Mouse (Mus musculus): ENCODE results near the gene 1700088E04Rik.

The 1700088E04Rik gene

GRCm38 (mm10) chr15:79140866-79141565 lies at the start of gene 1700088E04Rik, which contains the start of gene Polr2f:
TSS of gene 1700088E04Rik (minus strand) at chr15:79141253.
TSS of gene Polr2f (plus strand) at chr15:79141009.
- DNase-seq (ENCODE audit: extremely low read depth, insufficient read length, low spot score), result peak; percentile 92

GRCm38 (mm10) chr15:79187819-79188218 lies 46.8 kb upstream of the 1700088E04Rik start:
- DNase-seq (ENCODE audit: extremely low read depth, insufficient read length, low spot score), result no peak

GRCm38 (mm10) chr15:79185213-79185612 lies 44.2 kb upstream of the 1700088E04Rik start:
- DNase-seq (ENCODE audit: extremely low read depth, insufficient read length, low spot score), result no peak

GRCm38 (mm10) chr15:79176905-79177304 lies 35.9 kb upstream of the 1700088E04Rik start:
- peak; percentile 76 for DNase-seq (ENCODE audit: extremely low read depth, insufficient read length, low spot score)

- DNase-seq (ENCODE audit: extremely low read depth, insufficient read length, low spot score), result no peak
These were observed 25.7 kb upstream of the 1700088E04Rik start for GRCm38 (mm10) chr15:79166712-79167111.

GRCm38 (mm10) chr15:79165140-79165539 lies 24.1 kb upstream of the 1700088E04Rik start, which contains the start of gene Sox10:
TSS of gene Sox10 (minus strand) at chr15:79165240.
- no peak for DNase-seq (ENCODE audit: extremely low read depth, insufficient read length, low spot score)

- DNase-seq (ENCODE audit: extremely low read depth, insufficient read length, low spot score), result no peak
These were observed 23.2 kb upstream of the 1700088E04Rik start for GRCm38 (mm10) chr15:79164251-79164650.

- DNase-seq (ENCODE audit: extremely low read depth, insufficient read length, low spot score), result no peak
These were observed 21.8 kb upstream of the 1700088E04Rik start for GRCm38 (mm10) chr15:79162822-79163221.

- no peak for DNase-seq (ENCODE audit: extremely low read depth, insufficient read length, low spot score)
These were observed 21.2 kb upstream of the 1700088E04Rik start for GRCm38 (mm10) chr15:79162301-79162700.

GRCm38 (mm10) chr15:79155572-79155971 lies 14.5 kb upstream of the 1700088E04Rik start:
- DNase-seq (ENCODE audit: extremely low read depth, insufficient read length, low spot score), result no peak

- no peak for DNase-seq (ENCODE audit: extremely low read depth, insufficient read length, low spot score)
These were observed 11.7 kb upstream of the 1700088E04Rik start for GRCm38 (mm10) chr15:79152709-79153108.

- DNase-seq (ENCODE audit: extremely low read depth, insufficient read length, low spot score), result no peak
These were observed 10.8 kb upstream of the 1700088E04Rik start for GRCm38 (mm10) chr15:79151881-79152280.

- peak; percentile 58 for DNase-seq (ENCODE audit: extremely low read depth, insufficient read length, low spot score)
These were observed 7.5 kb upstream of the 1700088E04Rik start for GRCm38 (mm10) chr15:79148533-79148932.

GRCm38 (mm10) chr15:79145522-79145921 lies 4.5 kb upstream of the 1700088E04Rik start:
- no peak for DNase-seq (ENCODE audit: extremely low read depth, insufficient read length, low spot score)

GRCm38 (mm10) chr15:79144021-79144420 lies 3.0 kb upstream of the 1700088E04Rik start:
- DNase-seq (ENCODE audit: extremely low read depth, insufficient read length, low spot score), result no peak

- DNase-seq (ENCODE audit: extremely low read depth, insufficient read length, low spot score), result no peak
These were observed 2.3 kb upstream of the 1700088E04Rik start for GRCm38 (mm10) chr15:79143316-79143715.

GRCm38 (mm10) chr15:79141566-79141917 lies 489 bp upstream of the 1700088E04Rik start:
- DNase-seq (ENCODE audit: extremely low read depth, insufficient read length, low spot score), result no peak

- no peak for DNase-seq (ENCODE audit: extremely low read depth, insufficient read length, low spot score)
These were observed 1.4 kb downstream of the 1700088E04Rik start for GRCm38 (mm10) chr15:79139640-79140039.

GRCm38 (mm10) chr15:79135783-79136575 lies 5.1 kb downstream of the 1700088E04Rik start:
- no peak for DNase-seq (ENCODE audit: extremely low read depth, insufficient read length, low spot score)

- no peak for DNase-seq (ENCODE audit: extremely low read depth, insufficient read length, low spot score)
These were observed 5.7 kb downstream of the 1700088E04Rik start for GRCm38 (mm10) chr15:79135332-79135731.

GRCm38 (mm10) chr15:79134496-79135270 lies 6.4 kb downstream of the 1700088E04Rik start:
- no peak for DNase-seq (ENCODE audit: extremely low read depth, insufficient read length, low spot score)

Data from 3134 (cell line).